Mouse (Mus musculus) neutrophil, adult 5-6 weeks (primary cell): ENCODE data around the gene Rep15. TPM values are rescaled to one million over a fixed set of nuclear protein-coding genes. Genes with fewer than 3 reads are reported as not detected.
A peak's percentile ranks its signal among the peaks of the same experiment; 100 is the strongest.

Experiments
- ATAC-seq: fragments of 151-379, 151-347 bp; 2 replicates; pipeline ENCODE4 v1.8.0; 2017; ENCODE audit warnings: mild to moderate bottlenecking, moderate TSS enrichment; ENCODE audit not compliant: insufficient number of reproducible peaks, poor library complexity, low FRiP score, severe bottlenecking; ENCODE audit errors: extremely low read depth
- total RNA-seq: library from RNA; stranded (forward); fragments of 200-1000 nt; gene quantifications from 2 replicates; pipeline ENCODE4 v1.2.3, GENCODE M21; 2017

The Rep15 gene
- total RNA-seq, 1 experiment from 2014 or later: 0.70 TPM

- ATAC-seq: no peak
Measured at GRCm38 (mm10) chr6:147023568-147023967, 8.8 kb upstream of the Rep15 start.

- ATAC-seq: no peak
Measured at GRCm38 (mm10) chr6:147024761-147025160, 7.6 kb upstream of the Rep15 start.

- ATAC-seq: no peak
Measured at GRCm38 (mm10) chr6:147028396-147028795, 4.0 kb upstream of the Rep15 start.

GRCm38 (mm10) chr6:147029591-147029990 lies 2.8 kb upstream of the Rep15 start:
- no peak for ATAC-seq

DNA sequence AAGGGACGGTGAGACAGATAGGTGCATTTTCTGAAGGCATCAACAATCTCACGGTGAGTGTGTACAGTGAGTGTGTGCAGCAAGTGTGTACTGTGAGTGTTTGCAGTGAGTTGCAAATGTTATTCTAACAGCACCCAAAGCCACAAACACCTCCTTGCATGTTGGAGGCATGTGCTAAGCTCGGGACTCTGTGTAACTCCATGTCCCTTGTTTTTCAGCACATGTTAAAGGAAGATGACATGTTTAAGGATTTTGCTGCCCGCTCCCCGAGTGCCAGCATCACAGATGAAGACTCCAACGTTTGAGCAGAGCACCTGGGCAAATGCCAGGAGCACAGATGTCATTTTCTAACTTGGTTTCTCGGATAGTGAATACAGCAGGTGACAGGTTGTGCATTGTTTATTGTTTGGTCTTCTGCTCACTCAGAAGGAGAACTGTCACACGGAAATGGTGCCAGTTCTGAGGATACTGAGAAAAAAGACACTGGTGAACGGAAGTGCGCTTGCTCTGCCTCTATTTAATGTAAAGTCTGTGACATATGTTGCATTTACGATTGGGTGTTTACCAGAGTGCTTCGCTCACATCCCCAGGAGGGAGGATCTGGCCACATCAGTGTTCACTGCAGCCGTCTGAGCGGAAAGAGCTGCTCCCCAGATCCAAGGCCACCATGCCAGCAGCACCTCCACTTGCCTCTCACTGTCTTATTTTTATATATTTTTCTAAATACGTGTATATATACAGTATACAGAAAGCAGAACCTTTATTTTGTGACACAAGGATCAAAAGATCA lies 2.1 kb upstream of the Rep15 start:
- ATAC-seq: no peak

- peak; percentile 94 for ATAC-seq
Measured at GRCm38 (mm10) chr6:147042291-147043290, 10.2 kb downstream of the Rep15 start, which contains the start of gene Mrps35. Gene Mrps35, plus strand, starts transcription at chr6:147042764.

DNA sequence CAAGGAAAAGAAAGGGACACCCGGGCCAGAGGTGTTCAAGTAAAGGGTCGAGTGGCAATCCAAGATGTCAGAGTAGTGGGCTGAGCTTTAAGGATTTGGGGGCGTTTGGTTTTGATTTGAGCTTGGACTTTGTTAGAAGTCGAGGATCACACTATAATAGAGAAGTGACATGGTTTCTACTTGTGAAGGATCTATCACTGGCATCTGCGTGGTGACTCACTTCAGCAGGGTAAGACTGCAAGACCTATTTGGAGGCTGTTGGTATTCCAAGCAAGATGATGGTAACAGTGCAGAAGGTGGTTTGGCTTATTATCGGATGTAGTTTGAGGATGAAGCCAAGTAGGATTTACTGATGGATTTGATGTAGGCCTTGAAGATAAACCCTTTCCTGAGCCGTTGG lies 11.2 kb downstream of the Rep15 start:
- ATAC-seq: no peak

GRCm38 (mm10) chr6:147049239-147049805 lies 16.9 kb downstream of the Rep15 start:
- ATAC-seq: no peak

DNA sequence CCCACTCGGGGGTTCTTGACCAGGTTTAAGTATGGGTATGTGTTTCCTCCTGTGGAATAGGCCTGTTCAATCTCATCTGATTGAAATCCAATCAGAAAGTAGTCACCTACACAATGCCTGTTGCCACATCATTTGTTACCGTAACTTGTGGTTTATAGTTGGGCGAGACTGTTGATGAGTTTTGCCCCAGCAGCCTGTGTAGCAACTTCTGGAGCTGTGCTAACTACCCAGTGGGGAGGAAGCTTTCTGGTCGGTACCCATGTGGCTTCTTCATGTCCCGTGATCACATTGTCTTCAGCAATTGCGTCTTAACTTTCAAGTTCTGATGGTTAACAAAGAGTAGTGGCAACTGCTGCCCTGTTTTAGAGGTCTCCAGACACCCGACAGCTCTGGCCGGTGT lies 19.3 kb downstream of the Rep15 start:
- ATAC-seq: peak; percentile 69

GRCm38 (mm10) chr6:147052440-147052839 lies 20.1 kb downstream of the Rep15 start:
- ATAC-seq: peak; percentile 57

DNA sequence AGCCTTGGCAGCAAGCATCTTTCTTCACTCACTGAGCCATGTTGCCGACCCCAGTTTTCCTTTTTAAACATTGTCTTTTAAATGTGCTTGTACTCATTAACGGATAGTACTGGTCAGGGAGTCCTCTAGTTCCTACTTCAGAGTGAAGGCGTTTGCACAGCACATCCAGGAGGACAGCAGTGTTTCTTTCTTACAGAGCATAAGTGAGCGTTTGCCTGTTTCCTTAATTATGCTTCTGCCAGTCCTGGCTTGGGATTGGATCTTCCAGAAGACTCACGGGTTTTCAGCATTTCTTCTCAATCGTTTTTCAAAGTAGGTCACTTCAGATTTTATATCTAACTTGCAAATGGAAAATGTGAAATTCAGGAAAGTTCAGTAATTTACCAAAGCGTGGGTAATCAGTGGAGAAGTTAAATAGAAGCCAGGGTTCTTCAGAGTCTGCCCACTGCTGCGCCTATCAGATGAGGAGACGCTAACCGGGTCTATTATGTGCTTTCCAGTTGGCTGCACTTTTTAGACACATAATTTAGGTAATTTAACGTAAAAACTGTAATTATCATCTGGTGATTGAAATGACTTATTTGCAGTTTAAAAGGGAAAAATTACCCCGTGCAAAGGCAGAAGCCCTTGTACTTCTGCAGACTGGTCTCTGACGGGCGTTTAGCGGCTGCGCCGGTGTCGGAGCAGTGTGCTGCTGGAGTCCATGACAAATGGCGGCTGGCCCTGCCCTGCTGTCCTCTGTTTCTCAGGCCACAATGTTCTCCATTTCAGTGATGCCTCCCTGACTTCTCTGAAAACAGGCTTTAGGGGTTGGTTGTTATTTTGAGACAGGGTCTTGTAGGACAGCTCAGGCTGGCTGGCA lies 21.6 kb downstream of the Rep15 start:
- ATAC-seq: no peak

DNA sequence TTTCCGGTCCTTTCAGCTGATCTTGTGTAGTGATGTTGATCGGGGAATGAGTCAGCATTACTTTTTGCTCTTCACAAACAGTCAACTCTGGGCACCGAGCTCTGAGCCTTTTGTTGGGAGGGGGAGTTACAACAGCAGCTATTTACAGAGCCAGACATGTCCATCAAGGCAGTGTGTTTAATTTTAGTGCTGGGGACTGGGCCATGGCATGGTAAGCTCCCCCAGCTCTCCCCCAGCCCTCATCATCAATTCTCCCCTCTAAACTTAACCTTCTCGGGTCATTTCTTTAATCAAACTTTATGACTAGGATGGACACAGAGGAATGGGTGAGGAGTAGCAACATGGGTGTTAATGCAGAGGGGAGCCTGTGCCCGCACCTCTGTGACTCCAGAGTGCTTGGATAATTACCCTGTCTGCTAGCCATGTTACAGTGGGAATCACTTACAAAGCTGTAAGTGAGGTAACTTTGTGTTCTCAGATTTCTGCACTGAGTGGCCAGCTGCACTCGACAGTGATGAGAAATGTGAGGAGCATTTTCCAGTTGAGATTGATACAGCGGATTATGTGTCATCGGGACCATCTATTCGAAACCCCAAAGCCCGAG lies 23.1 kb downstream of the Rep15 start:
- no peak for ATAC-seq

GRCm38 (mm10) chr6:147059326-147059725 lies 26.9 kb downstream of the Rep15 start:
- ATAC-seq: no peak

- ATAC-seq: no peak
Measured at GRCm38 (mm10) chr6:147061630-147062029, 29.2 kb downstream of the Rep15 start.

- no peak for ATAC-seq
Measured at GRCm38 (mm10) chr6:147062034-147062433, 29.6 kb downstream of the Rep15 start.

GRCm38 (mm10) chr6:147062694-147063093 lies 30.3 kb downstream of the Rep15 start:
- ATAC-seq: no peak

GRCm38 (mm10) chr6:147064226-147064943 lies 32.0 kb downstream of the Rep15 start:
- ATAC-seq: no peak

DNA sequence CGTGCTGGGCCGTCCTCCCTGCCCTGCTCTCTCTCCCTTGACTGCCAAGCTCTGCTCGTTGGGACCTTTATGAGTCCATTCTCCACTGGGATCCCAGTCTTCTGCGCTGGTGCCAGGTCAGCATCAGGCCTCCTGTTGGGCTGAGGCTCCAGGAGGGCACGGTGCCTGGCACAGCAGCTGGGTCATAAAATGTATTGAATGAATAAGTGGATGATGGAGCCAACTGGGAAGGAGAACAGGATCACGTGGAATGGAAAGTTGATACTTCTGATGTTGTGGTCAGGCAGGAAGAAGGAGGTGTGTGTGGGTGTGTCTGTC lies 32.5 kb downstream of the Rep15 start:
- ATAC-seq: 0 out of 2 replicates have a peak, but pooled peaks have one; percentile 6
